Mouse (Mus musculus): ENCODE results near the gene Pank3.
"Not testable (repeated sequence)": the region's sequence is repeated elsewhere in the genome, so short reads cannot be mapped to it uniquely, and the experiment has no call there.

DNA sequence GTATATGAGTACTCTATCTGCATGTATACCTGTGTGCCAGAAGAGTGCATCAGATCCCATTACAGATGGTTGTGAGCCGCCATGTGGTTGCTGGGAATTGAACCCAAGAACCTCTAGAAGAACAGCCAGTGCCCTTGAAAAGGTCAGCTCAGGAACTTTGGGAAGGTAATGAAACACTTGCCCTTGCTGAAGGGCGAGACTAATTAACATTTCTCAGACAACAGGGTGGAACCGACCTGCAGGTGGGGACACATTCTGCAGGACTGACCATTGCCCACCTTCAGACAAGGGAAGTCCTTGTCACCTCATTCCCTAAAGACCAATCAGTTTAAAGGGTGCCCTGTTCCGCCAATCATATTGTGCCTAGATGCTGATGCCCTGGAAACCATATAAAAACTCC is 71.5 kb downstream of the Pank3 start:
- not testable (repeated sequence) for TF ChIP-seq CTCF (IDR thresholded peaks at IDR 0.05; ENCODE audit: control insufficient read depth, insufficient read depth, insufficient read length); MYOD1 (IDR thresholded peaks at IDR 0.05; ENCODE audit: control insufficient read depth, insufficient read length, low read depth)

All from C2C12 (cell line).